Mouse (Mus musculus) erythroblast, embryonic 14.5 days (primary cell): ENCODE measurements around the gene Nfib.

ENCODE experiments used
- GATA1 ChIP-seq: IDR thresholded peaks from 2 replicates; pipeline ENCODE4 v1.6.1; 2012; ENCODE audit warnings: low read length, inconsistent platforms, mixed read lengths
- TAL1 ChIP-seq: IDR thresholded peaks from 3 replicates; pipeline ENCODE4 v1.6.1; 2012; ENCODE audit warnings: low read length, inconsistent platforms, mixed read lengths

DNA sequence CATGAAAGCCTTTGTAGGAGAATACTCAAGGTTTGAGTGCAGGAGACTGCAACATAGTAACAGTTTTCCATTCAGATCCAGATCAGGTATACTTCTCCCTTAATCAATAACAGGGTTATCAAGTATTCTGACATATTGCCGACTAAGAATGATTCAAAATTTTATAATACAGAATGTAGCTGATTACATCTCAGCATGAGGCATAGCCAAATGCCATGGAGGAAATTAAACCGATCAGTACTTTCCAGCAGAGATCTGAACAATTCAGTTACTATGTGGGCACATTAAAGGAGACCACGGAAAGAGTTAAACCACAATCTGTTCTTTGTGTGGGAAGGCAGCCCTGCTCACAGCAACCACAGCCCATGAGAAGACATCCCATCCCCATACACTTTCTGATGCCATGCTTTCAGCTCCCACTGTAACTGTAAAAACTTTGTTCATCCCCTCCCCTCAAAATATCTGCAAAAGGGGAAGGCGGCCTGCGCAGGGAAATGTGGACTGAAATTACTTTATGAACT, 204.9 kb downstream of the Nfib start:
- TF ChIP-seq GATA1 = no peak
- TF ChIP-seq TAL1 = no peak
